Mouse (Mus musculus) lung, adult 2 months (tissue): ENCODE measurements around the gene Pamr1. TPM values are rescaled to one million over a fixed set of nuclear protein-coding genes. Genes with fewer than 3 reads are reported as not detected.

Source experiments
- DNase-seq: peaks from one replicate; pipeline ENCODE4 v3.0.0; 2022
- H3K4me1 ChIP-seq: fragments of 200-500 bp; 2 replicates; pipeline ENCODE4 v1.6.1; 2011; ENCODE audit warnings: low read length; ENCODE audit not compliant: control insufficient read depth, insufficient read depth
- H3K4me3 ChIP-seq: fragments of 200-500 bp; replicated peaks from 2 replicates; pipeline ENCODE3; 2011; ENCODE audit warnings: low read depth, mild to moderate bottlenecking, control low read depth, low read length; ENCODE audit errors: extremely low read depth
- CTCF ChIP-seq: fragments of 200-500 bp; IDR thresholded peaks from 2 replicates; pipeline ENCODE4 v1.5.1; 2011; ENCODE audit warnings: mild to moderate bottlenecking, low read length, control low read depth; ENCODE audit not compliant: insufficient read depth
- POLR2A ChIP-seq: fragments of 200-500 bp; IDR thresholded peaks from 2 replicates; pipeline ENCODE4 v1.6.1; 2011; ENCODE audit warnings: low read depth, mild to moderate bottlenecking, control low read depth, low read length, borderline replicate concordance; ENCODE audit errors: extremely low read depth
- WGBS: fragments of 180-500 bp; shearing (Covaris S2); methylation state at CpG from one replicate; pipeline ENCODE4 v1.1.7; 2018; 5-methylcytosine and 5-hydroxymethylcytosine counted together
- polyA plus RNA-seq: library from polyadenylated mRNA; depleted of rRNA; stranded (reverse); fragments of >200 nt; gene quantifications from 2 replicates; pipeline ENCODE4 v1.2.3, GENCODE M21; 2012

Pamr1 gene
- polyA plus RNA-seq, 1 experiment, result 13.4 TPM

GRCm38 (mm10) chr2:102632361-102632760 is 82.5 kb downstream of the Pamr1 start:
- 68% methylated on average over 4 of the region's 4 CpGs for WGBS
- H3K4me3 ChIP-seq, result no peak overlapping the region
- no peaks in the 10 kb centered on the region for H3K4me1 ChIP-seq
- TF ChIP-seq POLR2A (no peak), CTCF (no peak)
- no peak for DNase-seq

- no peak for DNase-seq
- TF ChIP-seq POLR2A (no peak), CTCF (no peak)
- no peaks in the 10 kb centered on the region for H3K4me1 ChIP-seq
- 74% methylated on average over 1 of the region's 1 CpGs for WGBS
- H3K4me3 ChIP-seq, result no peak overlapping the region
These were observed 84.2 kb downstream of the Pamr1 start for GRCm38 (mm10) chr2:102634010-102634409.

GRCm38 (mm10) chr2:102635523-102636060 is 85.8 kb downstream of the Pamr1 start:
- Histone ChIP-seq H3K4me3 (no peak overlapping the region), H3K4me1 (no peaks in the 10 kb centered on the region)
- DNase-seq, result no peak
- TF ChIP-seq POLR2A (no peak), CTCF (no peak)
- 60% methylated on average over 3 of the region's 3 CpGs for WGBS

GRCm38 (mm10) chr2:102636116-102636600 is 86.3 kb downstream of the Pamr1 start:
- no peak for TF ChIP-seq CTCF
- TF ChIP-seq POLR2A, result no peak
- whole genome bisulfite sequencing, result 86% methylated on average over 7 of the region's 7 CpGs
- no peak overlapping the region for H3K4me3 ChIP-seq
- H3K4me1 ChIP-seq, result no peaks in the 10 kb centered on the region
- DNase-seq, result no peak

GRCm38 (mm10) chr2:102638140-102638539 is 88.3 kb downstream of the Pamr1 start:
- no peak for TF ChIP-seq CTCF
- no peak for TF ChIP-seq POLR2A
- Histone ChIP-seq H3K4me3 (no peak overlapping the region), H3K4me1 (no peaks in the 10 kb centered on the region)
- no peak for DNase-seq
- 72% methylated on average over 5 of the region's 5 CpGs for WGBS

- Histone ChIP-seq H3K4me1 (no peaks in the 10 kb centered on the region), H3K4me3 (no peak overlapping the region)
- WGBS, result 39% methylated on average over 2 of the region's 2 CpGs
- no peak for DNase-seq
- TF ChIP-seq POLR2A (no peak), CTCF (no peak)
These were observed 88.9 kb downstream of the Pamr1 start for GRCm38 (mm10) chr2:102638690-102639089.

- no peak for DNase-seq
- H3K4me1 ChIP-seq, result no peaks in the 10 kb centered on the region
- 80% methylated on average over 10 of the region's 10 CpGs for WGBS
- H3K4me3 ChIP-seq, result no peak overlapping the region
- TF ChIP-seq CTCF (no peak), POLR2A (no peak)
These were observed 99.2 kb downstream of the Pamr1 start for GRCm38 (mm10) chr2:102648845-102649500.

- H3K4me3 ChIP-seq, result no peak overlapping the region
- no peak for DNase-seq
- TF ChIP-seq CTCF (no peak), POLR2A (no peak)
- H3K4me1 ChIP-seq, result no peaks in the 10 kb centered on the region
- WGBS, result 74% methylated on average over 4 of the region's 4 CpGs
These were observed 100.5 kb downstream of the Pamr1 start for GRCm38 (mm10) chr2:102650322-102650721.

GRCm38 (mm10) chr2:102655966-102656725 is 106.3 kb downstream of the Pamr1 start:
- WGBS, result 76% methylated on average over 8 of the region's 8 CpGs
- no peak for DNase-seq
- H3K4me1 ChIP-seq, result no peaks in the 10 kb centered on the region; the same call in 1 of the 2 replicates
- no peak for TF ChIP-seq CTCF
- TF ChIP-seq POLR2A, result no peak
- H3K4me3 ChIP-seq, result no peak overlapping the region

- DNase-seq, result no peak
- Histone ChIP-seq H3K4me3 (no peak overlapping the region), H3K4me1 (no peaks in the 10 kb centered on the region; the same call in 1 of the 2 replicates)
- TF ChIP-seq POLR2A, result no peak
- WGBS, result 30% methylated on average over 7 of the region's 7 CpGs
These were observed 107.9 kb downstream of the Pamr1 start for GRCm38 (mm10) chr2:102657726-102658125.
